Mouse (Mus musculus): Measurements from ENCODE around the gene Cxcr6. TPM values are rescaled to one million over a fixed set of nuclear protein-coding genes. Genes with fewer than 3 reads are reported as not detected.

Cxcr6 gene
- polyA plus RNA-seq (2017; shearing (Covaris generic)) = 100 to 1,000 TPM in 1 of 2 experiments, 10 to 100 TPM in 1; 18.8 to 288 TPM

DNA sequence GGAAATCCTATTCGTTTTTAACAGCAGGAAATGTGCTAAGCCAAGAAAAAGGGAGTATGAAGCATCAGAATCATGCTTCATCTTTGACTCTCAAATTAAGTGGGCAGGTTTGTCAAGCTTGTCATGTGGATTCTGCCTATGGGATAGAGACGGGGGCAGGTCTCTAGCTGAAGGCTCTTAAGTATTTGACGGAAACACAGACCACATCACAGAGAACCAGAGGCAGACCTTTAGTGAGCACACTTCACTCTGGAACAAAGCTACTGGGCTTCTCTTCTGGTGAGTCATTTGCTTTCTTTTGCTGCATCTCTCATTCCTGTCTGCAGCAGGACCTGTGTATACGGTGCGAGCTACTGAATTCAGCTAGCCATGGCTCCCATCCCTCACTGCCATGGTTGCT lies at the start of gene Cxcr6:
Gene Cxcr6 (plus strand): TSS at position 209 of the 400 bp plus-strand sequence.

DNA sequence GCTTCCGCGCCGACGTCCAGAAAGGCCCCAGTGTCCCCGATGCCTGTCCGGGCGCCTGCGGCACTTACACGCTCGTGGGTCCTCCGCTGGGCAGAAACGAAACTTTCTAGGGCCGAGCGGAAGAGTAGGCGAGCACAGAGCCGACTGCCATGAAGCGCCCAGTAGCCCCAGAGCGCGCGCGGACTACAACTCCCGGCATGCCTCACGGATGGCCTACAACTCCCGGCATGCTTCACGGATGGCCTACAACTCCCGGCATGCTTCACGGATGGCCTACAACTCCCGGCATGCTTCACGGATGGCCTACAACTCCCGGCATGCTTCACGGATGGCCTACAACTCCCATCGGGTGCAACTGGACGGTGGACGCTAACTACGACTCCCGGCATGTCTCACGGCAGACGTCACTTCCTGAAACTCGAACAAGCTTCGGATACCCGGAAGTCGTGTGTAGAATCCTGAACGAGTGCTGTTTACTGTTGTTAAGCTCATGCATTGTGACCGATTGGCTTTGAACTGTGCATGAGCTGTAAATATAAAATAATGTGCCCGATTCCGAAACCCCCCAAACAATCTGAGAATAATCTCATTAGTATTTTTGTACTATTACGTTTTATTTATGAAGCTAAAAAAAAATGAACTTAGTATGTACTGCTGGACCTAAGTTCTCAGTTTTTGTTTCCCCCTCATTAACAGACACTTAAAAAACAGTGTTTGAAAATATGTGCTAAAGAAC lies 45.6 kb downstream of the Cxcr6 start, which contains the start of gene Fyco1:
Gene Fyco1 (minus strand): TSS at position 187 of the 736 bp plus-strand sequence.

Other genes with a start within 250 kb of the Cxcr6 start
- 1 to 10 TPM in 1 of 2 experiments, under 1 TPM in 1; 0.30 to 1.1 TPM for gene Slc6a20b, start 173.9 kb upstream of the Cxcr6 start, polyA plus RNA-seq (2017; shearing (Covaris generic))
- 1 to 10 TPM; 2.0 to 3.7 TPM for gene Ccr9, start 128.0 kb upstream of the Cxcr6 start, polyA plus RNA-seq (2017; shearing (Covaris generic))
- gene Slc6a20a, start 127.6 kb upstream of the Cxcr6 start, polyA plus RNA-seq (2017; shearing (Covaris generic)) = under 1 TPM in 1 of 2 experiments, not detected in 1; 0.54 TPM
- gene Lztfl1, start 88.8 kb upstream of the Cxcr6 start, polyA plus RNA-seq (2017; shearing (Covaris generic)) = 10 to 100 TPM; 29.5 to 34.1 TPM
- 10 to 100 TPM; 37.2 to 44.6 TPM for gene Fyco1, start 45.4 kb downstream of the Cxcr6 start, polyA plus RNA-seq (2017; shearing (Covaris generic))
- gene Xcr1, start 55.6 kb downstream of the Cxcr6 start, polyA plus RNA-seq (2017; shearing (Covaris generic)) = 1 to 10 TPM in 1 of 2 experiments, under 1 TPM in 1; 0.24 to 2.7 TPM
- under 1 TPM; 0.32 to 0.43 TPM for gene Ccr1, start 162.2 kb downstream of the Cxcr6 start, polyA plus RNA-seq (2017; shearing (Covaris generic))
- 1 to 10 TPM in 1 of 2 experiments, not detected in 1; 1.4 TPM for gene Ccr1l1, start 171.9 kb downstream of the Cxcr6 start, polyA plus RNA-seq (2017; shearing (Covaris generic))
- gene Ccr3, start 215.5 kb downstream of the Cxcr6 start, polyA plus RNA-seq (2017; shearing (Covaris generic)) = 1 to 10 TPM; 1.4 to 1.8 TPM